Mouse (Mus musculus) cortical plate, adult 2 months (tissue): ENCODE data around the gene Shisal1.

Source experiments
- CTCF ChIP-seq: fragments of 200-500 bp; IDR thresholded peaks from 2 replicates; pipeline ENCODE4 v1.5.1; 2011; ENCODE audit warnings: mild to moderate bottlenecking, control low read depth, low read length; ENCODE audit not compliant: insufficient read depth; ENCODE audit errors: extremely low read depth
- POLR2A ChIP-seq: fragments of 200-500 bp; IDR thresholded peaks from 2 replicates; pipeline ENCODE4 v1.6.1; 2011; ENCODE audit warnings: mild to moderate bottlenecking, low read length, control low read depth; ENCODE audit not compliant: insufficient read depth; ENCODE audit errors: extremely low read depth

GRCm38 (mm10) chr15:84351915-84352844 is 94.7 kb downstream of the Shisal1 start:
- TF ChIP-seq CTCF (no peak), POLR2A (no peak)
